Mouse (Mus musculus): ENCODE results near the gene Trabd.

The Trabd gene

DNA sequence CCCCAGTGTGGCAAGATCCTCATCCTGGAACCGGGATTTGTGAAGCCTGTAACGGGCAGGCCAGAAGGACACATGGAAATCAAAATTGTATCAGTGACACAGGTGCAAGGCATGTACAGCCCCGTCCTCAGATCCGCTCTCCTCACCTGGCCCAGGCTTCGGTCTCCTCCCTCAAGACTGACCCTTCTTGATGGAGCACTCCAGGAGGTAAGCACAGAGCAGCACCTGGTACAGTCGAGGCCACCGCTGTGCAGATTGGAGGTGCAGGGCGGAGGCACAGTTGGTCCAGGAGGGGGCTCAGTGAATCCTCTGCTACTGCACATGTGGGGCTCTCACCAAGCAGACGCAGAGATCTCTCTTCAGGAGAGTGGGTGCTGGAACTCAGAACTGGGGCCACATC, 50.4 kb downstream of the Trabd start:
- no peak for DNase-seq (ENCODE audit: low read depth, low spot score)

DNA sequence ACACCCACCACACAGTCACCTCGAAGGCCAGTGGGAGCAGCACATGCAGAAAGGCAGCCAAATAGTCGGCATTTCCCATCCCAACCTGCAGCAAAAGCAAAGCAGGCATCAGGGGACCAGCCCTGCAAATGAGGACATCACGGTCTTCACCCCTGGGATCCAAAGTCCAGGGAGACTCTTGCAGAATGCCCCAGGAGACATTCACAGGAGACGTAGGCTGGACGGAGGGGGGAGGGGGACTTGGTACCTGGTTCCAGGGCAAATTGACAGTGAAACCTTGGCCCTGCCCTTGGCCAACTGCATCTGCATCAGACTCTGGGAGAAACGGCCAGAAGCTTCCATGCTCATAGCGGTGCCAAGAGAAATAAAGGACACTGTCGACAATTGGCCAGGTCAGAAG, 51.7 kb downstream of the Trabd start:
- no peak for DNase-seq (ENCODE audit: low read depth, low spot score)

DNA sequence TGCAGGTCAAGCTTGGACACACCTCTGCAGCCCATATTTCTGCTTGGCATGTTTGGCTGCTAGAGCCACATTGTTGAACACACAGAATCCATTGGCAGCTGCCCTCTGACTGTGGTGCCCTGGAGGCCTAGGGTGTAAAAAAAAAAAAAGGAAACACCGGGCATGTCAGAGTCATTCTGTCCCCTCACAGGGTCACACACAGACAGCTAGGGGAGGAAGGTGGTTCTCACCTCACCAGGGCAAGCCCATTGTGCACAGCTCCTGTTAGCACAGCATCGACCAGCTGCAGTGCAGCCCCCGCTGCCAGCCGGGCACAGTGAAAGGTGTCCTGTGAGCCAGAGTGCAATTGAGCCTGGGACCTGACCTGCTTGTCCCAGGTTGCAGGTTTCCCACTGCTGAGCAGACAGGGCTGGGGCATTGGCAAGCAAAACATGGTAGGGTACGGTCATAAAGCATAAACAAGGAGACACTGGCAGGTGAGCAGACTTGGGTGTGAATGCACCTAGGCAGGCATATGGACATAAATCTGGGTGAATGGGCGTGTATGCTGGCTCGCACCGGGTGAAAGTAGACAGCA, 52.5 kb downstream of the Trabd start:
- DNase-seq (ENCODE audit: low read depth, low spot score) = no peak

DNA sequence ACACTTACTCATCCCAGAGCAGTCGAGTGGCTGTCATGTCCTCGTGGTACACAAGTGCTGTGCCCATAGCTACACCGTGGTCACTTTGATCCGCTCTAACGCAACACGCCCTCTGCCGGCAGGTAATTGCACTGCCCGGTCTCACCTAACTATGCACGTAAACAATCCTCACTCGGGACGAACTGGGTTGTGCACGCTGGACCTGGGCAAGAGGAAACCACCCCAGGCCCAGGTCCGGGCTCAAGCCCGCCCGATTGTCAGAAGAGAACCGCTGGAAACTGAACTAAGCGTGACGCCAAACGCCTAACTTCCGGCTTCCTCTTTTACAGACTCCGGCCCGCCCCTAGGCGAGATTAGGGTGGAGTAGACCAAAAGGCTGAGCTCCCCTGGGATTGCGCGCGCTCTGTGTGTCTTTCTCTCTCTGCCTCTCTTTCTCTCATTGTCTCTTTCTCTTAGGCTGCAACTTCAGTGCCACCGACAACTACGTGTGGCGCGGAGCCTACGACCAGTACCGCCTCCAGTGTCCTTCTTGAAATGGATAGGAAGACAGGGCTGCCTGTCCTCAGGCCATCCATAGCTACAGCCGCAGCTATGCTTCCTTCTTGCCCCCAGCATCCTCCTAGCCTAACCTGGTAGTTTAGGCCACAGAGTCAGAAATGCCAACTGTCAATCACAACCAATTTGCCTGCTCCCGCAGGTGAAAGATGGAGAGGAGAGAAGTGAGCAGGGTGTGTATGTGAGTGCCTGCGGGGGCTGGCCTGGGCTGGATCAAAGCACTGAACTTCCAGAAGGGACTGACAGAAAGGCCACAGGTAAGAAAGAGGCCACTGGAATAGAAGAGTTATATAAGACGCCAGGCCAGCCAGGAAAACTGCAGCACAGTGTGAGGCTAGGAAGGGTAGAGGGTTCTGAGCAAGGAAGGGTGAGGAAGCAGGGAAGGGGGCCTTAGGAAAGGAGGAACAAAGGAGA, 53.7 kb downstream of the Trabd start, which contains the start of gene Hdac10:
Gene Hdac10, minus strand, starts transcription at position 319 of the 969 bp plus-strand sequence.
- peak; percentile 73 for DNase-seq (ENCODE audit: low read depth, low spot score)

DNA sequence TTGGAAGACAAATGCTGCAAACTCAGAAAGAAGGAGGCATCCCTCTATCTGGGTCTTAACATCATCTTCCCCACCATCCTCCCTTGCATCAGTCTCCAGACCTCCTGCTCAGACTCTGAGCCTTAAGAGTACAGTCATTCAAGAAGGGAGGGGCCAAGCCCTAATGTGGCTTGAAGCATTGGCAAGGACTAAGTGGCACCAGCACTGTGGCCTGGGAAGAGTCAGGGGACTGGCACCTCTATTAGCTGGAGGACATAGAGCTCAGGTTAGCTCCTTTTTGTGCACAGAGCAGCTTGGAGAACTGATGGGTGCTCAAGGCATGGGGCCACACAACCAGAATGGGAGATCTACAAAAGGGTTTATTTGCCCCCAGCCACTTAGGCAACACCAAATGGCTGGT, 55.3 kb downstream of the Trabd start:
- no peak for DNase-seq (ENCODE audit: low read depth, low spot score)

DNA sequence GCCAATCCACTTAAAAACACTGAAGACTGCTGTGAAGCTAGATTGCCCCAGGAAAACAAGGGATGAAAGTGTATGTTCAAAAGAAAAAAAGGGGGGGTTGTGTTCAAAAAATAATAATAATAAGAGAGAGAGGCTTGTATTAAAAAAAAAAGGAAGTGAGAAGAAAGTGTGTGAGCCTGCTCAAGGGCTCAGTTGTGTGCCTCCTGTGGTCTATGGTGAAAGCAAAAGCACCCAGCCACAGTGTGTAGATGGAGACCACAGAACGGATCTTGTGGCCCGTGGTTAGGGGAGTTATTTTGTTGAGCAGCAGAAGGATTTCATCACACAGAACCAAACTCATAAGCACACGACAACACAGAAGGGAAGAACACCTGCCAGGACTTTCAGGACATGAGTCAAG, 56.4 kb downstream of the Trabd start:
- DNase-seq (ENCODE audit: low read depth, low spot score) = no peak

All from retina, postnatal 7 days (tissue).